Mouse (Mus musculus): Measurements from ENCODE around the gene Fam168b. TPM values are rescaled to one million over a fixed set of nuclear protein-coding genes. Genes with fewer than 3 reads are reported as not detected.

The Fam168b gene
- polyA plus RNA-seq, 1 experiment from 2014 or later, result 36.9 TPM

DNA sequence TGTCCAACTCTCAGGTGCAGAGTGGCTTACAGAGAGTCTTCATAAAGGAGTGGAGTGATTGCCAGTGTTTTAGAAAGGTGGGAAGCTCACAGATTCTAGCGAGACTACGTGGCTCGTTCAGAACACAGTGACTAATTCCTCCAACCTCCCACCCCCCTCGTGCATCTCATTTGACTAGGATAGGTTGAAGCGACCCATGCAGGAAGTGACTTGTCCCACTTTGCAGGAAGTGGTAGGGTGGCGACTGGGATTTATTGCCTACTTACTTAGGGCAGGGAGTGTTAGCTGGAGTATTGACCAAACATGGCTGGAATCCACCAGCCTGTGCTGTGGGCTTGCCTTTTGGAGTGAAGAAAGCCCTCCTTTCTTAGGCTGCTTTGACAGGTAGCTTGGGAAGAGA, 8.7 kb upstream of the Fam168b start:
- ATAC-seq (ENCODE audit: insufficient number of reproducible peaks, insufficient read depth, low FRiP score, low read depth), result no peak
- Histone ChIP-seq H3K4me2 (ENCODE audit: low read length) (peak overlapping the region; percentile 85; the same call in 1 of the 2 replicates), H3K9me3 (ENCODE audit: control insufficient read depth, low read length) (no peaks in the 10 kb centered on the region), H3K4me3 (ENCODE audit: control insufficient read depth in 1 of 2, insufficient read depth in 1 of 2, low read depth in 1 of 2, low read length in 2 of 2) (no peak overlapping the region), H3K36me3 (ENCODE audit: control insufficient read depth, insufficient read depth, low read length) (no peaks in the 10 kb centered on the region), H3K27ac (replicated peaks in 1 of 2; ENCODE audit: control insufficient read depth in 1 of 2, insufficient read depth in 1 of 2, low read depth in 2 of 2, low read length in 2 of 2) (no peak overlapping the region; a peak in 1 of 4 replicates), H3K4me1 (ENCODE audit: control insufficient read depth in 2 of 2, insufficient read depth in 2 of 2, low read length in 2 of 2) (peaks cover 16 to 30% of the 10 kb centered on the region in 2 experiments), H3K27me3 (ENCODE audit: control insufficient read depth, insufficient read depth, low read length) (no peaks in the 10 kb centered on the region), H3K9ac (ENCODE audit: low read length) (no peak overlapping the region)
- WGBS, result 48% methylated on average over 6 of the region's 6 CpGs

DNA sequence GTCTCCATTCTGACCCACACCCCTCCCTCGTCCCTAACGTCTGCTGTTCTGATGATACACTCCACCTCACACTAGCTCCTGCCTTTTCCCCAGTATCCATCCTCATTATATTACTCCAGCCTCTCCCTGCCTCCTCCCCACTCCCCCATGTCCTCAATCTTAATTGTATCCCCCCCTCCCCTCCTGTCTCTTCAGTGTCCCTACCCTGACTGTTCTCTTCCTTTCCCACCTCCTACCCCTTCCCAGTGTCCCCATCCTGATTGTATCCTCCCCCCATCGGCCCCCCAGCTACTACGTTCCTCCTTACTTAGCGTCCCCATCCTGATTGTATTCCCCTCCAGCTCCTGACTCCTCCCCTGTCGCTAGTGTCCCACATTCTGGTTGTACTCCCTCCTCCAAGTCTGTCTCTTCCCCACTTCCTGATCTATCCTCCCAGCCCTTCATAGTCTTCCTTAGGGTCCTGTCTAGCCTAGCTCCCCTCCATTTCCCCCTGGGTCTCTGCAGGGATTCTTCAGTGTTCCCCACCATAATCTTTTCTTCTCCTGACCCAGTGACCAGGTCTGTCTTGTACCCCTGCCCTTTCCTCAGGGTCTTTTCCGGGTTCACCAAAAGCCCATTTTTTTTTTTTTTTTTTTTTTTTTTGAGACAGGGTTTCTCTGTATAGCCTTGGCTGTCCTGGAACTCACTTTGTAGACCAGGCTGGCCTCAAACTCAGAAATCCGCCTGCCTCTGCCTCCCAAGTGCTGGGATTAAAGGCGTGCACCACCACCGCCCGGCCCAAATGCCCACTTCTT, 7.7 kb upstream of the Fam168b start:
- Histone ChIP-seq H3K9ac (ENCODE audit: low read length) (peak overlapping the region; percentile 92), H3K27ac (replicated peaks in 1 of 2; ENCODE audit: control insufficient read depth in 1 of 2, insufficient read depth in 1 of 2, low read depth in 2 of 2, low read length in 2 of 2) (no peak overlapping the region), H3K4me1 (ENCODE audit: control insufficient read depth in 2 of 2, insufficient read depth in 2 of 2, low read length in 2 of 2) (peaks cover 16 to 30% of the 10 kb centered on the region in 2 experiments), H3K4me2 (ENCODE audit: low read length) (peak overlapping the region; percentile 85), H3K27me3 (ENCODE audit: control insufficient read depth, insufficient read depth, low read length) (no peaks in the 10 kb centered on the region), H3K4me3 (ENCODE audit: control insufficient read depth in 1 of 2, insufficient read depth in 1 of 2, low read depth in 1 of 2, low read length in 2 of 2) (peak overlapping the region; percentile 78 to 92), H3K36me3 (ENCODE audit: control insufficient read depth, insufficient read depth, low read length) (no peaks in the 10 kb centered on the region), H3K9me3 (ENCODE audit: control insufficient read depth, low read length) (no peaks in the 10 kb centered on the region)
- 43% methylated on average over 11 of the region's 11 CpGs for WGBS
- ATAC-seq (ENCODE audit: insufficient number of reproducible peaks, insufficient read depth, low FRiP score, low read depth), result 0 out of 2 replicates have a peak, but pooled peaks have one; percentile 13

DNA sequence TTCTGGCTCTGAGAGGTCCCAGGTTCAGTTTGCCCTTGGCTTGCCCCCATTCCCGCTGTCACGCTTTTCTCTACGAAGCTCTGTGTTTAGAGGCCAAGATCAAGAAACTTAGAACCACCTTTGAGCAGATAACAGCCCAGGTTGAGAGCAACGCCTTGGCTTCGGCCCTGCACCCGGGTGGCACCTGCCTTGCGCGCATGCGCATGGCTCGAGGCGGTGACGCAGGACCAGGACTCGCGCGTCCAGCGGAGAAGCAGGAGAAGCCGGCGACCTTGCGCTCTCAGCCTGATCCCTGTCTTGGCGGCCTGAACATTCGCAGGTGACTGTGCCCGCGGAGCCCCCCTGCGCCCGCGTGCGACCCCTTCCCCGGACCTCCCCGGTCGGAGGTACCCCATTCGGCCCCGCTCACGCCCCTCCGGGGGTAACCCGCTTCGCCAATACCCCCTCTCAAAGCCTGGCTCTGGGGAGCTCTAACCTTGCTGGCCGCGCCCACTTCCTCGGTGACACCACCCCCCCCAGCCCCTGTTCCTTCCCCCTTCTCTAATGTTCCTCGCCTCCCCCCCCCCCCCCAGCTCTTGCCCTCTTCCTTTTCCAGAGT, 7.0 kb upstream of the Fam168b start, which contains the start of gene Plekhb2:
Gene Plekhb2, plus strand, starts transcription at position 232 of the 598 bp plus-strand sequence.
- peak within 1 kb of the TSS; percentile 85 for H3K4me2 ChIP-seq (ENCODE audit: low read length)
- peak within 1 kb of the TSS; percentile 58 to 73; a peak in 3 of 4 replicates for H3K27ac ChIP-seq (replicated peaks in 1 of 2; ENCODE audit: control insufficient read depth in 1 of 2, insufficient read depth in 1 of 2, low read depth in 2 of 2, low read length in 2 of 2)
- H3K36me3 ChIP-seq (ENCODE audit: control insufficient read depth, insufficient read depth, low read length), result no peaks in the 10 kb centered on the region
- peaks cover 16 to 30% of the 10 kb centered on the region in 2 experiments for H3K4me1 ChIP-seq (ENCODE audit: control insufficient read depth in 2 of 2, insufficient read depth in 2 of 2, low read length in 2 of 2)
- H3K9me3 ChIP-seq (ENCODE audit: control insufficient read depth, low read length), result no peaks in the 10 kb centered on the region
- 1% methylated on average over 29 of the region's 40 CpGs for WGBS
- ATAC-seq (ENCODE audit: insufficient number of reproducible peaks, insufficient read depth, low FRiP score, low read depth), result peak; percentile 78; the same call in 1 of the 2 replicates
- no peaks in the 10 kb centered on the region for H3K27me3 ChIP-seq (ENCODE audit: control insufficient read depth, insufficient read depth, low read length)
- peak within 1 kb of the TSS; percentile 92 for H3K9ac ChIP-seq (ENCODE audit: low read length)
- peak within 1 kb of the TSS; percentile 78 to 92 for H3K4me3 ChIP-seq (ENCODE audit: control insufficient read depth in 1 of 2, insufficient read depth in 1 of 2, low read depth in 1 of 2, low read length in 2 of 2)

DNA sequence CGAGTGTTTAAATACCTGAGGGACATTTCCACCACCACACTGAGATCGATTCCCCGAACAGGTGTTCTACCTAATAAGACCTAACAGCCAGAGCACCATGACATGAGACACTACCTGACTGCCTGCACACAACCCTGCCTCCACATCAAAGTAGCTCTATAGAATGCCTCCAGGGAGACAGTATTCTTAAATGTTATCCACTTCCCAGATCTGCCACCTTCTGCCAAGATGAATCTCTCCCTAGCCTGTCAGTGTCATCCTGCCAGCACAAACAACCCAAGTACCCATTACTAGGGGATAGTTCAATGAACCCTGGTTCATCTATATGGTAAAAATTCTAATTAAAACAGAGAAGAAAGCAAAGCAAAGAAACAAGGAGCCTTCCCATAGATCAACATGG, 4.2 kb upstream of the Fam168b start:
- Histone ChIP-seq H3K27ac (replicated peaks in 1 of 2; ENCODE audit: control insufficient read depth in 1 of 2, insufficient read depth in 1 of 2, low read depth in 2 of 2, low read length in 2 of 2) (no peak overlapping the region), H3K4me2 (ENCODE audit: low read length) (no peak overlapping the region), H3K9ac (ENCODE audit: low read length) (no peak overlapping the region), H3K36me3 (ENCODE audit: control insufficient read depth, insufficient read depth, low read length) (no peaks in the 10 kb centered on the region), H3K4me1 (ENCODE audit: control insufficient read depth in 2 of 2, insufficient read depth in 2 of 2, low read length in 2 of 2) (peaks cover 8 to 20% of the 10 kb centered on the region in 2 experiments), H3K9me3 (ENCODE audit: control insufficient read depth, low read length) (no peaks in the 10 kb centered on the region), H3K27me3 (ENCODE audit: control insufficient read depth, insufficient read depth, low read length) (no peaks in the 10 kb centered on the region), H3K4me3 (ENCODE audit: control insufficient read depth in 1 of 2, insufficient read depth in 1 of 2, low read depth in 1 of 2, low read length in 2 of 2) (no peak overlapping the region)
- ATAC-seq (ENCODE audit: insufficient number of reproducible peaks, insufficient read depth, low FRiP score, low read depth), result no peak
- 81% methylated on average over 3 of the region's 3 CpGs for WGBS

DNA sequence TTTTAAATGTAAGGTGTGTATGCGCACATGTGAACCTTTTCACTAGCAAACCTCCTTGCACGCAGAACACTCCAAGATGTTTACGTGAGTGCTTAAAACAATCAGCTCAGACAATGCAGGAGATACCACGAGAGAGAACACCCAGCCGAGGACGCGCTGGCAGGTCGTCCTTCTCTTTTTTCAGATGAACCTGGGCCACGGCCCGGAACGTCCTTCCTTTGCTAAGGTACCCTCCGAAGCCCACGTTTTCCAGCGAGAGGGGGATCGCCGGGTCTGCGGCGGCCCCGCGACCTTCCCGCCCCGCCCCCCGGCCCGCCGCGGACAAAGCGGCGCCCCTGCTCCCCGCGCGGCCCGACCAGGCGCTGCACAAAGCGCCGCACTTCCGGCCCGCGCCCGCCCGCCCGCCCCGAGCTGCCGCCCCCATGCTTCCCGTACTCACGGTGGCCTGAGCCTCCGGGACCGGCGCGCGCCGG, 440 bp downstream of the Fam168b start:
- Histone ChIP-seq H3K27me3 (ENCODE audit: control insufficient read depth, insufficient read depth, low read length) (no peaks in the 10 kb centered on the region), H3K27ac (replicated peaks in 1 of 2; ENCODE audit: control insufficient read depth in 1 of 2, insufficient read depth in 1 of 2, low read depth in 2 of 2, low read length in 2 of 2) (peak overlapping the region; percentile 95 to 96), H3K4me3 (ENCODE audit: control insufficient read depth in 1 of 2, insufficient read depth in 1 of 2, low read depth in 1 of 2, low read length in 2 of 2) (peak overlapping the region; percentile 79 to 98), H3K36me3 (ENCODE audit: control insufficient read depth, insufficient read depth, low read length) (no peaks in the 10 kb centered on the region), H3K4me2 (ENCODE audit: low read length) (peak overlapping the region; percentile 93), H3K9me3 (ENCODE audit: control insufficient read depth, low read length) (no peaks in the 10 kb centered on the region), H3K4me1 (ENCODE audit: control insufficient read depth in 2 of 2, insufficient read depth in 2 of 2, low read length in 2 of 2) (peaks cover 9 to 37% of the 10 kb centered on the region in 2 experiments), H3K9ac (ENCODE audit: low read length) (peak overlapping the region; percentile 94)
- whole genome bisulfite sequencing, result under 1% methylated on average over 41 of the region's 51 CpGs
- peak; percentile 77 for ATAC-seq (ENCODE audit: insufficient number of reproducible peaks, insufficient read depth, low FRiP score, low read depth)

DNA sequence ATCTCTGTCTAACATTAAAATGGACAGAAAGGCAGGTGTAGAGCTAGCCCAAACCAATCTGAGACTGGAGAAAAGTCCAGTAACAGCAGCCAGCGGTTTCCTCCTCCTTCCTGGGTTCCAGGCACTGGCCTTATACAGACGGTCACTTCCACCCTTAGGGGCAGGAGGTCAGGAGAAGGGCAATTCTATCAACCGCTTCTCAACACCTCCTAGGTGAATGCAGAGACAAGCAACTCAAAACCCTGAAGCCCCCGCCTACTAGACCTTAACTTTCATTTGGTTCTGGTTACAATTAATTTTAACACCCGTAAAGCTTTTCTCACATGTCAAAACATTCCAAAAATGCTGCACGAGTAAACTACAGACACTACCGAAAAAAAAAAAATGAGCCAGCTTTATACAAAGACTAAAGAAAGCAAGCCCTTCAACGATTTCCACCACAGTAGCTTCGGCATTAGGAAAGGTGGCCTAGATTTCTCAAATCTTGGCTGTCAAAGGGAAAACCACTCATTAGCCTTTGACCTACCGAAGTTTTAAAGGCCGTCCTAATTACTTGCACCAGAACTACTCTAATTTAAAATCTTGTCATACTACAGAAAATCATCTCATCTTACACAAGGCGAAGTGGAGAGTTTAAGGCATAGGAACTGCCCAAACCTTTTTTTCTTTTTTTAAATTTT, 1.0 kb downstream of the Fam168b start:
- H3K36me3 ChIP-seq (ENCODE audit: control insufficient read depth, insufficient read depth, low read length), result 0 out of 2 replicates have a peak, but pooled peaks cover under 1% of the 10 kb centered on the region
- peak overlapping the region; percentile 95 to 96 for H3K27ac ChIP-seq (replicated peaks in 1 of 2; ENCODE audit: control insufficient read depth in 1 of 2, insufficient read depth in 1 of 2, low read depth in 2 of 2, low read length in 2 of 2)
- H3K27me3 ChIP-seq (ENCODE audit: control insufficient read depth, insufficient read depth, low read length), result no peaks in the 10 kb centered on the region
- H3K4me2 ChIP-seq (ENCODE audit: low read length), result peak overlapping the region; percentile 93
- ATAC-seq (ENCODE audit: insufficient number of reproducible peaks, insufficient read depth, low FRiP score, low read depth), result no peak
- peak overlapping the region; percentile 79 to 98 for H3K4me3 ChIP-seq (ENCODE audit: control insufficient read depth in 1 of 2, insufficient read depth in 1 of 2, low read depth in 1 of 2, low read length in 2 of 2)
- under 1% methylated on average over 12 of the region's 12 CpGs for WGBS
- peak overlapping the region; percentile 94 for H3K9ac ChIP-seq (ENCODE audit: low read length)
- peaks cover 11 to 42% of the 10 kb centered on the region in 2 experiments for H3K4me1 ChIP-seq (ENCODE audit: control insufficient read depth in 2 of 2, insufficient read depth in 2 of 2, low read length in 2 of 2)
- no peaks in the 10 kb centered on the region for H3K9me3 ChIP-seq (ENCODE audit: control insufficient read depth, low read length)

DNA sequence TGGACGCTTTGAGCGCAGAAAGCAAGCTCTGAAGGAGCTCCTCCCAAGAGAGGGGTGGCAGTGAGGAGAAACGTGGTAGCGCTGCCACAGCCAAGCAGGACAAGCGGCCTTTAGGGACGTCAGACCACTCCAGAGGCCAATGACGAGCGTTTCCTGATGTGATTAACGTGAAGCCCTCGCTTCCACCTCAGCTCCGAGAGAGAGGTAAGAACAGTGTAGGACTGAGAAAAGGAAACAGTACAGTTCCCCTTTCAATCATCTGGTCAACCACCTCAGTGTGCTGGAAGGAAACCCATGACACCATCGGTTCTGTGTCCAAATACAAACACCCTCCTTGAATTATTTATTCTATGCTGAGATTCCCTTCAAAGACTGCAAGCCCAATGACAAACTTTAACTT, 3.6 kb downstream of the Fam168b start:
- Histone ChIP-seq H3K4me3 (ENCODE audit: control insufficient read depth in 1 of 2, insufficient read depth in 1 of 2, low read depth in 1 of 2, low read length in 2 of 2) (no peak overlapping the region), H3K27ac (replicated peaks in 1 of 2; ENCODE audit: control insufficient read depth in 1 of 2, insufficient read depth in 1 of 2, low read depth in 2 of 2, low read length in 2 of 2) (no peak overlapping the region), H3K9ac (ENCODE audit: low read length) (no peak overlapping the region), H3K4me1 (ENCODE audit: control insufficient read depth in 2 of 2, insufficient read depth in 2 of 2, low read length in 2 of 2) (peaks cover 11 to 42% of the 10 kb centered on the region in 2 experiments), H3K36me3 (ENCODE audit: control insufficient read depth, insufficient read depth, low read length) (peaks cover 25% of the 10 kb centered on the region), H3K4me2 (ENCODE audit: low read length) (0 out of 2 replicates have a peak overlapping the region, but pooled peaks have one; percentile 17), H3K9me3 (ENCODE audit: control insufficient read depth, low read length) (no peaks in the 10 kb centered on the region), H3K27me3 (ENCODE audit: control insufficient read depth, insufficient read depth, low read length) (no peaks in the 10 kb centered on the region)
- no peak for ATAC-seq (ENCODE audit: insufficient number of reproducible peaks, insufficient read depth, low FRiP score, low read depth)
- 40% methylated on average over 12 of the region's 12 CpGs for WGBS

Measured in heart, embryonic 14.5 days (tissue).